Comparison of ENCODE assay signal across 10 mouse cellular contexts in genomic region chr4:101470543-101470942, GRCm38 (mm10). TPM values are rescaled to one million over a fixed set of nuclear protein-coding genes. Genes with fewer than 3 reads are reported as not detected.
A peak's percentile ranks its signal among the peaks of the same experiment; 100 is the strongest.
DNase-seq lines count a peak whose midpoint lies in the region; ATAC-seq and TF ChIP-seq lines count a peak whose summit lies in the region.
"Had no signal": no experiment of that assay in that cellular context is flagged by ENCODE, and none has a peak within 500 bp of the region (broad histone marks: within the 10 kb centered on the region; RNA-seq: fewer than 3 reads in every experiment).

No protein-coding gene starts in this region.

- ATAC-seq in forebrain, postnatal 0 days: no peak
- no peak for ATAC-seq in forebrain, embryonic 11.5 days (replicated peaks; ENCODE audit: low FRiP score)
- no peak for ATAC-seq in megakaryocyte, adult 5-6 weeks (ENCODE audit: poor library complexity, severe bottlenecking)

- no peak overlapping the region for H3K9ac ChIP-seq in forebrain, postnatal 0 days
- no peak overlapping the region for H3K9ac ChIP-seq in forebrain, embryonic 11.5 days (ENCODE audit: low read length)

- H3K4me2 ChIP-seq in forebrain, postnatal 0 days (ENCODE audit: low read depth): no peak overlapping the region
- H3K4me2 ChIP-seq in forebrain, embryonic 11.5 days (ENCODE audit: low read depth, low read length, severe bottlenecking): no peak overlapping the region

- no peaks in the 10 kb centered on the region for H3K36me3 ChIP-seq in forebrain, postnatal 0 days (ENCODE audit: insufficient read depth)
- H3K36me3 ChIP-seq in forebrain, embryonic 11.5 days (ENCODE audit: control insufficient read depth, insufficient read depth, low read length): no peaks in the 10 kb centered on the region

- H3K9me3 ChIP-seq in forebrain, postnatal 0 days (ENCODE audit: low read length): no peaks in the 10 kb centered on the region
- no peaks in the 10 kb centered on the region for H3K9me3 ChIP-seq in forebrain, embryonic 11.5 days (ENCODE audit: control insufficient read depth, low read length)
- H3K9me3 ChIP-seq: heart, embryonic 10.5 days had no signal

- WGBS in forebrain, postnatal 0 days: 55% methylated on average over 5 of the region's 5 CpGs
- WGBS in forebrain, embryonic 11.5 days: 67% methylated on average over 5 of the region's 5 CpGs
- 40% methylated on average over 5 of the region's 5 CpGs for WGBS in lung, adult 2 months

- no peaks in the 10 kb centered on the region for H3K27me3 ChIP-seq in forebrain, postnatal 0 days (ENCODE audit: insufficient read depth, low read length)
- H3K27me3 ChIP-seq in forebrain, embryonic 11.5 days (ENCODE audit: control insufficient read depth, insufficient read depth, low read length): no peaks in the 10 kb centered on the region

- no peak overlapping the region for H3K27ac ChIP-seq in forebrain, postnatal 0 days (ENCODE audit: low read depth, low read length)
- no peak overlapping the region for H3K27ac ChIP-seq in forebrain, embryonic 11.5 days (ENCODE audit: low read depth, low read length)
- H3K27ac ChIP-seq: heart, embryonic 10.5 days had no signal

- TF ChIP-seq POLR2A in lung, adult 2 months (IDR thresholded peaks at IDR 0.05; ENCODE audit: borderline replicate concordance, extremely low read depth, low read depth, low read length): no peak

- DNase-seq in forebrain, postnatal 0 days: no peak
- no peak for DNase-seq in forebrain, embryonic 11.5 days (ENCODE audit: low spot score)
- DNase-seq in lung, adult 2 months: no peak
- DNase-seq in lung, postnatal 4 days: no peak
- peak; percentile 28 for DNase-seq in R1 (ENCODE audit: low read depth, low spot score)
- DNase-seq in retina, embryonic 14.5 days (ENCODE audit: low spot score): peak; percentile 56
- no peak for DNase-seq in adrenal gland, postnatal 4 days (ENCODE audit: low spot score in 2 of 2)

- TF ChIP-seq CTCF in forebrain, postnatal 0 days (IDR thresholded peaks at IDR 0.05; ENCODE audit: low read depth): peak; percentile 44; the same call in 1 of the 2 replicates
- TF ChIP-seq CTCF in lung, adult 2 months (IDR thresholded peaks at IDR 0.05; ENCODE audit: insufficient read depth, low read length): peak; percentile 22; the same call in 1 of the 2 replicates

- H3K4me3 ChIP-seq in forebrain, postnatal 0 days (ENCODE audit: low read depth, low read length): no peak overlapping the region
- H3K4me3 ChIP-seq in forebrain, embryonic 11.5 days (ENCODE audit: low read depth, low read length): no peak overlapping the region
- no peak overlapping the region for H3K4me3 ChIP-seq in lung, adult 2 months (replicated peaks; ENCODE audit: extremely low read depth, low read depth, low read length)
- H3K4me3 ChIP-seq: heart, embryonic 10.5 days had no signal

- no peaks in the 10 kb centered on the region for H3K4me1 ChIP-seq in forebrain, postnatal 0 days (ENCODE audit: insufficient read depth)
- no peaks in the 10 kb centered on the region for H3K4me1 ChIP-seq in forebrain, embryonic 11.5 days (replicated peaks; ENCODE audit: control insufficient read depth, insufficient read depth, low read length)
- no peaks in the 10 kb centered on the region for H3K4me1 ChIP-seq in lung, adult 2 months (ENCODE audit: control insufficient read depth, insufficient read depth, low read length)
- H3K4me1 ChIP-seq: heart, embryonic 10.5 days had no signal

RNA-seq across cellular contexts. Expression of gene Dnajc6, which starts 25.9 kb away (rescaled TPM):
- 122 and 153 TPM in 2 replicates for total RNA-seq in forebrain, postnatal 0 days (2014; rRNA removed)
- 28.9 and 46.0 TPM in 2 replicates for polyA plus RNA-seq in forebrain, postnatal 0 days (2015; fragmentation: Nextera tagmentation; extraction: Ambion mirVana)
- polyA plus RNA-seq in forebrain, embryonic 11.5 days (2014; fragmentation: Nextera tagmentation; extraction: Ambion mirVana): 3.0 and 4.0 TPM in 2 replicates
- polyA plus RNA-seq in lung, adult 2 months (2012; rRNA removed): 1.2 and 1.9 TPM in 2 replicates
- total RNA-seq in megakaryocyte, adult 5-6 weeks (2015): 0.16 and 0.76 TPM in 2 replicates
- total RNA-seq in megakaryocyte, adult 5-6 weeks (2017): 0.66 and 1.6 TPM in 2 replicates
- 10 to 100 TPM in 1 of 2 experiments, 1 to 10 TPM in 1; 8.6 to 11.7 TPM for total RNA-seq in adrenal gland, postnatal 4 days (2021)
- total RNA-seq: neutrophil, adult 5-6 weeks had no signal

RNA-seq across cellular contexts. Expression of gene Ak4, which starts 51.5 kb away (rescaled TPM):
- 8.4 and 10.2 TPM in 2 replicates for total RNA-seq in forebrain, postnatal 0 days (2014; rRNA removed)
- 4.3 and 6.0 TPM in 2 replicates for polyA plus RNA-seq in forebrain, postnatal 0 days (2015; fragmentation: Nextera tagmentation; extraction: Ambion mirVana)
- polyA plus RNA-seq in forebrain, embryonic 11.5 days (2014; fragmentation: Nextera tagmentation; extraction: Ambion mirVana): 11.9 and 12.8 TPM in 2 replicates
- 1.6 and 1.7 TPM in 2 replicates for polyA plus RNA-seq in lung, adult 2 months (2012; rRNA removed)
- total RNA-seq in megakaryocyte, adult 5-6 weeks (2015): 0.18 TPM in 1 of 2 replicates, not detected in the other
- 0.11 TPM in 1 of 2 replicates, not detected in the other for total RNA-seq in megakaryocyte, adult 5-6 weeks (2017)
- 10 to 100 TPM in 1 of 2 experiments, 1 to 10 TPM in 1; 7.1 to 12.2 TPM for total RNA-seq in adrenal gland, postnatal 4 days (2021)

Comparison
In these comparisons a context has a peak if more than half of its experiments do, and no peak if none do; other contexts are left out.
1. DNase-seq: peak in R1 (single experiment) and retina, embryonic 14.5 days (single experiment); none in forebrain, postnatal 0 days (single experiment), forebrain, embryonic 11.5 days (single experiment), lung, adult 2 months (single experiment), lung, postnatal 4 days (0 of 2) and adrenal gland, postnatal 4 days (0 of 2).